In genomic region chr15:18399724-18400123, GRCm38 (mm10) we compare ENCODE assay signal across 25 mouse cellular contexts.
DNase-seq lines count a peak whose midpoint lies in the region; ATAC-seq and TF ChIP-seq lines count a peak whose summit lies in the region.
"Had no signal": no experiment of that assay in that cellular context is flagged by ENCODE, and none has a peak within 500 bp of the region (broad histone marks: within the 10 kb centered on the region; RNA-seq: fewer than 3 reads in every experiment).

No protein-coding gene starts in this region.

- no peak for TF ChIP-seq EP300 in MEL (IDR thresholded peaks at IDR 0.05; ENCODE audit: low read depth in 1 of 2, low read length in 2 of 2)

- H3K27me3 ChIP-seq in MEL (ENCODE audit: control insufficient read depth in 1 of 2, insufficient read depth in 2 of 2, low read length in 2 of 2), result no peaks in the 10 kb centered on the region
- H3K27me3 ChIP-seq: embryonic facial prominence, embryonic 12.5 days; limb, embryonic 15.5 days; liver, embryonic 15.5 days; midbrain, embryonic 12.5 days; neural tube, embryonic 15.5 days had no signal

- no peaks in the 10 kb centered on the region for H3K9me3 ChIP-seq in MEL (replicated peaks; ENCODE audit: insufficient read depth, low read length)
- H3K9me3 ChIP-seq: embryonic facial prominence, embryonic 12.5 days; limb, embryonic 15.5 days; liver, embryonic 15.5 days; midbrain, embryonic 12.5 days; neural tube, embryonic 15.5 days had no signal

- H3K4me3 ChIP-seq in MEL (ENCODE audit: control insufficient read depth in 1 of 2, insufficient read depth in 1 of 2, low read depth in 2 of 2, low read length in 2 of 2), result no peak overlapping the region
- H3K4me3 ChIP-seq: embryonic facial prominence, embryonic 12.5 days; erythroblast, embryonic 14.5 days; heart, adult 2 months; limb, embryonic 15.5 days; liver, embryonic 15.5 days; midbrain, embryonic 12.5 days; neural tube, embryonic 15.5 days had no signal

- no peak overlapping the region for H3K9ac ChIP-seq in MEL (ENCODE audit: control insufficient read depth, low read depth, low read length, poor library complexity, severe bottlenecking)
- H3K9ac ChIP-seq: embryonic facial prominence, embryonic 12.5 days; limb, embryonic 15.5 days; liver, embryonic 15.5 days; midbrain, embryonic 12.5 days; neural tube, embryonic 15.5 days had no signal

- no peak overlapping the region for H3K27ac ChIP-seq in MEL (ENCODE audit: control insufficient read depth, low read depth, low read length)
- H3K27ac ChIP-seq: embryonic facial prominence, embryonic 12.5 days; heart, adult 2 months; limb, embryonic 15.5 days; liver, embryonic 15.5 days; midbrain, embryonic 12.5 days; neural tube, embryonic 15.5 days had no signal

- peak; percentile 39 for TF ChIP-seq RAD21 in MEL (IDR thresholded peaks at IDR 0.05; ENCODE audit: low read depth, low read length)

- H3K36me3 ChIP-seq in MEL (ENCODE audit: control insufficient read depth in 1 of 2, insufficient read depth in 2 of 2, low read length in 2 of 2), result no peaks in the 10 kb centered on the region
- H3K36me3 ChIP-seq: embryonic facial prominence, embryonic 12.5 days; limb, embryonic 15.5 days; liver, embryonic 15.5 days; midbrain, embryonic 12.5 days; neural tube, embryonic 15.5 days had no signal

- no peak for DNase-seq in frontal cortex, postnatal 10 days (ENCODE audit: low spot score in 2 of 2)
- peak; percentile 16 for DNase-seq in left cerebral cortex, adult 11 months (ENCODE audit: low spot score)
- no peak for DNase-seq in left cerebral cortex, postnatal 4 days
- DNase-seq in MEL (ENCODE audit: low read depth, low spot score), result no peak
- DNase-seq in retina, embryonic 14.5 days (ENCODE audit: low spot score), result peak; percentile 56
- DNase-seq: adrenal gland, postnatal 14 days; cerebellum, adult 18-20 months; cerebellum, postnatal 25 days; gastrocnemius, postnatal 14 days; heart, adult 2 months; heart, postnatal 36 days; kidney, adult 2 months; kidney, postnatal 14 days; layer of hippocampus, adult 9-11 months; right cerebral cortex, postnatal 25 days; thymus, postnatal 25 days had no signal

- TF ChIP-seq POLR2A in MEL (IDR thresholded peaks at IDR 0.05; ENCODE audit: control insufficient read depth in 1 of 2, insufficient read depth in 1 of 2, low read depth in 1 of 2, low read length in 2 of 2, poor library complexity in 1 of 2), result no peak

- peak in 1 of 3 experiments; percentile 18; a peak in 1 of 6 replicates for TF ChIP-seq CTCF in MEL (IDR thresholded peaks at IDR 0.05 in 2 of 3, conservative IDR thresholded peaks at IDR 0.05 in 1 of 3; ENCODE audit: control insufficient read depth in 1 of 3, insufficient read depth in 1 of 3, low read depth in 2 of 3, low read length in 3 of 3, poor library complexity in 1 of 3, severe bottlenecking in 1 of 3)

- ATAC-seq in frontal cortex, adult (ENCODE audit: low TSS enrichment), result peak; percentile 90
- ATAC-seq in CD4-positive, CD25-positive, alpha-beta regulatory T cell, adult 4 months, result no peak
- ATAC-seq: lung, postnatal 0 days had no signal

- H3K4me1 ChIP-seq in MEL (ENCODE audit: control insufficient read depth in 1 of 2, insufficient read depth in 2 of 2, low read length in 2 of 2), result no peaks in the 10 kb centered on the region
- H3K4me1 ChIP-seq: embryonic facial prominence, embryonic 12.5 days; limb, embryonic 15.5 days; liver, embryonic 15.5 days; midbrain, embryonic 12.5 days; neural tube, embryonic 15.5 days had no signal

- H3K79me2 ChIP-seq in MEL (ENCODE audit: control insufficient read depth, insufficient read depth, low read length, poor library complexity), result no peaks in the 10 kb centered on the region

- intact Hi-C loops in left cerebral cortex, postnatal 4 days (cut with DNase I), result loop anchor here (10.0 kb wide), 1 partner anchor 875 kb away; no protein-coding TSS in a partner anchor

TF ChIP-seq in MEL, 35 proteins besides CTCF, POLR2A, EP300 and RAD21:
- TF ChIP-seq SMC3 (IDR thresholded peaks at IDR 0.05; ENCODE audit: low read depth, low read length) (peak; percentile 17; the same call in 1 of the 2 replicates), MYB (IDR thresholded peaks at IDR 0.05; ENCODE audit: low read depth, low read length) (no peak)
TF ChIP-seq in MEL: peak in this region for 1.

Comparison
In these comparisons a context has a peak if more than half of its experiments do, and no peak if none do; other contexts are left out.
1. DNase-seq: peak in left cerebral cortex, adult 11 months (single experiment) and retina, embryonic 14.5 days (single experiment); none in frontal cortex, postnatal 10 days (0 of 2), left cerebral cortex, postnatal 4 days (single experiment) and MEL (single experiment).